35 mouse cellular contexts compared by ENCODE assay signal in the genomic region with DNA sequence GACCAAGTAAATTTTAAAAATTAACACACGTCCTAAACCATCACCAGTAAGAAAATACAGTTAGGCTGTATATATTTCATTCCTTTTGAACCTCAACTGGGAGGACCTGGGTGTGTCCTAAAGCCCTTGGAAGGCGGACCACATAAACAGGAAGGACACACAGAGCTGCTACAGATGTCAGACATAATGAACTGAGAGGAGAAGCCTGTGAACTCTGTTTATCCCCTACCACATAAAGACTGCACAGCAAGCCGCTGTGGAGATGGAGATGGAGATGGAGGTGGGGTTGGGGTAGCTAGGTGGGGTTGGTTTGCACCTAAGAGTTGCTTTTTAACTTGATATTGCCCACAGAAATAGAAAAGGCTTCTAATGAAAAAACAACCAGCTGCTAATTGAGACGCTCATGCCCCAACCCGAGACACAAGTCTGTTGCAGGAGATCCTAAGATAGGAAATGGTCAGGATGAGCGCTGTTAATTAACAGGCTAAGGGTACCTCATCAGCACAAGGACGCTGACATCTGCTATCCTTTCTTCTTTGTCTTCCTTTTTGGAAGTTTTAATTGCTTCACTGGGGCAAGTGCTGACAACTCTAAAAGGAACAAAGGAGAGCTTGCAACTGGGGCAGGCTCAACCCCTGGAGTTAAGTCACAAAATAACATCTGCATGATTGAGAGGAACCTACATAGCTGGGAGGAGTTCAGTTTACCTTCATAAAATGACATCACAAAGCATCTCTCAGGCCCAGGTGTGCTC.
DNase-seq lines count a peak whose midpoint lies in the region; ATAC-seq and TF ChIP-seq lines count a peak whose summit lies in the region.
"Had no signal": no experiment of that assay in that cellular context is flagged by ENCODE, and none has a peak within 500 bp of the region (broad histone marks: within the 10 kb centered on the region; RNA-seq: fewer than 3 reads in every experiment).

No protein-coding gene starts in this region.

- DNase-seq in embryonic facial prominence, embryonic 10.5 days (ENCODE audit: low spot score): no peak
- DNase-seq in lung, postnatal 4 days: no peak
- peak; percentile 67 for DNase-seq in lung, postnatal 0 days (ENCODE audit: low spot score)
- peak; percentile 44 for DNase-seq in retina, embryonic 14.5 days (ENCODE audit: low spot score)
- DNase-seq in gastrocnemius, adult 2 months: no peak
- DNase-seq: adrenal gland, adult 2 months; cerebellum, adult 8-10 months; cerebellum, postnatal 36 days; gastrocnemius, postnatal 25 days; heart, adult 18-20 months; heart, postnatal 10 days; kidney, adult 11 months; kidney, postnatal 4 days; layer of hippocampus, postnatal 36 days; liver, embryonic 13.5 days; midbrain, embryonic 14.5 days; right cerebral cortex, adult 18-20 months; spleen, adult 18-20 months; thymus, adult 18-20 months; thymus, postnatal 25 days had no signal

- 63% methylated on average over 7 of the region's 7 CpGs for WGBS in embryonic facial prominence, embryonic 12.5 days
- WGBS in embryonic facial prominence, embryonic 10.5 days: 58% methylated on average over 7 of the region's 7 CpGs
- WGBS in lung, embryonic 15.5 days: 45% methylated on average over 7 of the region's 7 CpGs
- 42% methylated on average over 7 of the region's 7 CpGs for WGBS in lung, postnatal 0 days
- 43% methylated on average over 7 of the region's 7 CpGs for WGBS in kidney, embryonic 15.5 days

- no peak overlapping the region for H3K4me2 ChIP-seq in embryonic facial prominence, embryonic 12.5 days (replicated peaks)
- H3K4me2 ChIP-seq in lung, embryonic 15.5 days: no peak overlapping the region
- H3K4me2 ChIP-seq in lung, postnatal 0 days (replicated peaks; ENCODE audit: low read depth, low read length): no peak overlapping the region
- H3K4me2 ChIP-seq in kidney, embryonic 15.5 days: no peak overlapping the region
- H3K4me2 ChIP-seq: embryonic facial prominence, embryonic 13.5 days; heart, embryonic 13.5 days; hindbrain, embryonic 15.5 days; limb, embryonic 15.5 days; liver, embryonic 13.5 days had no signal

- no peaks in the 10 kb centered on the region for H3K36me3 ChIP-seq in embryonic facial prominence, embryonic 12.5 days
- no peaks in the 10 kb centered on the region for H3K36me3 ChIP-seq in embryonic facial prominence, embryonic 10.5 days (replicated peaks)
- no peaks in the 10 kb centered on the region for H3K36me3 ChIP-seq in lung, embryonic 15.5 days
- H3K36me3 ChIP-seq in lung, postnatal 0 days (ENCODE audit: insufficient read depth, low read length): no peaks in the 10 kb centered on the region
- H3K36me3 ChIP-seq in kidney, embryonic 15.5 days: no peaks in the 10 kb centered on the region
- H3K36me3 ChIP-seq: embryonic facial prominence, embryonic 13.5 days; heart, embryonic 13.5 days; hindbrain, embryonic 10.5 days; hindbrain, embryonic 15.5 days; limb, embryonic 10.5 days; limb, embryonic 15.5 days; liver, embryonic 13.5 days had no signal

- peak overlapping the region; percentile 26; the same call in 1 of the 2 replicates for H3K27ac ChIP-seq in embryonic facial prominence, embryonic 12.5 days
- H3K27ac ChIP-seq in embryonic facial prominence, embryonic 10.5 days (replicated peaks): no peak overlapping the region; the same call in 1 of the 2 replicates
- peak overlapping the region; percentile 20; the same call in 1 of the 2 replicates for H3K27ac ChIP-seq in lung, embryonic 15.5 days
- H3K27ac ChIP-seq in lung, postnatal 0 days (ENCODE audit: low read length): no peak overlapping the region
- H3K27ac ChIP-seq in gastrocnemius, adult 2 months: no peak overlapping the region
- no peak overlapping the region for H3K27ac ChIP-seq in kidney, embryonic 15.5 days
- H3K27ac ChIP-seq: heart, embryonic 13.5 days; hindbrain, embryonic 10.5 days; hindbrain, embryonic 15.5 days; limb, embryonic 10.5 days; liver, embryonic 13.5 days; macrophage; stomach, postnatal 0 days had no signal

- no peak overlapping the region; the same call in 1 of the 2 replicates for H3K9ac ChIP-seq in embryonic facial prominence, embryonic 12.5 days
- H3K9ac ChIP-seq in lung, embryonic 15.5 days: no peak overlapping the region
- H3K9ac ChIP-seq in lung, postnatal 0 days (replicated peaks; ENCODE audit: low read depth): no peak overlapping the region
- no peak overlapping the region for H3K9ac ChIP-seq in kidney, embryonic 15.5 days
- H3K9ac ChIP-seq: embryonic facial prominence, embryonic 13.5 days; heart, embryonic 13.5 days; hindbrain, embryonic 15.5 days; limb, embryonic 15.5 days; liver, embryonic 13.5 days had no signal

- no peak for ATAC-seq in embryonic facial prominence, embryonic 12.5 days (ENCODE audit: insufficient number of reproducible peaks, insufficient read depth, low FRiP score, low TSS enrichment)
- peak; percentile 82; the same call in 1 of the 2 replicates for ATAC-seq in lung, embryonic 15.5 days (ENCODE audit: borderline replicate concordance, extremely low read depth, low FRiP score, low TSS enrichment)
- peak; percentile 41; the same call in 1 of the 2 replicates for ATAC-seq in lung, postnatal 0 days
- ATAC-seq in kidney, embryonic 15.5 days (replicated peaks; ENCODE audit: low FRiP score): no peak
- ATAC-seq: activated CD4-positive, CD25-positive, alpha-beta regulatory T cell, adult 4 months; inflammation-experienced regulatory T-cells, adult 6 months had no signal

- no peak for TF ChIP-seq CTCF in lung, postnatal 0 days (IDR thresholded peaks at IDR 0.05)
- TF ChIP-seq CTCF in gastrocnemius, adult 2 months (IDR thresholded peaks at IDR 0.05): no peak

- no peak overlapping the region for H3K4me3 ChIP-seq in embryonic facial prominence, embryonic 12.5 days
- no peak overlapping the region for H3K4me3 ChIP-seq in embryonic facial prominence, embryonic 10.5 days
- H3K4me3 ChIP-seq in lung, embryonic 15.5 days: no peak overlapping the region
- H3K4me3 ChIP-seq in lung, postnatal 0 days (ENCODE audit: low read depth, low read length): no peak overlapping the region
- H3K4me3 ChIP-seq in gastrocnemius, adult 2 months: no peak overlapping the region
- H3K4me3 ChIP-seq in kidney, embryonic 15.5 days (replicated peaks): no peak overlapping the region
- H3K4me3 ChIP-seq: embryonic facial prominence, embryonic 13.5 days; erythroblast, embryonic 14.5 days; heart, embryonic 13.5 days; hindbrain, embryonic 10.5 days; hindbrain, embryonic 15.5 days; limb, embryonic 10.5 days; limb, embryonic 15.5 days; liver, embryonic 13.5 days had no signal

- H3K27me3 ChIP-seq in embryonic facial prominence, embryonic 12.5 days: no peaks in the 10 kb centered on the region
- no peaks in the 10 kb centered on the region for H3K27me3 ChIP-seq in embryonic facial prominence, embryonic 10.5 days (replicated peaks; ENCODE audit: low read depth, poor library complexity, severe bottlenecking)
- H3K27me3 ChIP-seq in lung, embryonic 15.5 days: no peaks in the 10 kb centered on the region
- H3K27me3 ChIP-seq in lung, postnatal 0 days (replicated peaks; ENCODE audit: insufficient read depth, low read length): no peaks in the 10 kb centered on the region
- no peaks in the 10 kb centered on the region for H3K27me3 ChIP-seq in kidney, embryonic 15.5 days
- H3K27me3 ChIP-seq: CH12.LX; embryonic facial prominence, embryonic 13.5 days; heart, embryonic 13.5 days; hindbrain, embryonic 15.5 days; limb, embryonic 15.5 days; liver, embryonic 13.5 days had no signal

- H3K9me3 ChIP-seq in embryonic facial prominence, embryonic 12.5 days: no peaks in the 10 kb centered on the region
- H3K9me3 ChIP-seq in embryonic facial prominence, embryonic 10.5 days: no peaks in the 10 kb centered on the region
- no peaks in the 10 kb centered on the region for H3K9me3 ChIP-seq in lung, embryonic 15.5 days
- no peaks in the 10 kb centered on the region for H3K9me3 ChIP-seq in lung, postnatal 0 days (ENCODE audit: low read length)
- H3K9me3 ChIP-seq in kidney, embryonic 15.5 days (replicated peaks): no peaks in the 10 kb centered on the region
- H3K9me3 ChIP-seq: embryonic facial prominence, embryonic 13.5 days; heart, embryonic 13.5 days; hindbrain, embryonic 10.5 days; hindbrain, embryonic 15.5 days; limb, embryonic 10.5 days; limb, embryonic 15.5 days; liver, embryonic 13.5 days had no signal

- TF ChIP-seq EP300 in lung, postnatal 0 days (IDR thresholded peaks at IDR 0.05): 0 out of 2 replicates have a peak, but pooled peaks have one; percentile 10

- peaks cover 7% of the 10 kb centered on the region; the same call in 1 of the 2 replicates for H3K4me1 ChIP-seq in embryonic facial prominence, embryonic 12.5 days
- H3K4me1 ChIP-seq in embryonic facial prominence, embryonic 10.5 days: peaks cover 12% of the 10 kb centered on the region
- peaks cover 12% of the 10 kb centered on the region; the same call in 1 of the 2 replicates for H3K4me1 ChIP-seq in lung, embryonic 15.5 days
- no peaks in the 10 kb centered on the region; the same call in 1 of the 2 replicates for H3K4me1 ChIP-seq in lung, postnatal 0 days (ENCODE audit: insufficient read depth, low read depth, low read length)
- H3K4me1 ChIP-seq in kidney, embryonic 15.5 days: peaks cover 5% of the 10 kb centered on the region
- H3K4me1 ChIP-seq: heart, embryonic 13.5 days; hindbrain, embryonic 15.5 days; liver, embryonic 13.5 days had no signal

- intact Hi-C loops in gastrocnemius, adult 2 months (cut with DNase I): no loop called here

Comparison
In these comparisons a context has a peak if more than half of its experiments do, and no peak if none do; other contexts are left out.
1. H3K27ac ChIP-seq: peak in embryonic facial prominence, embryonic 12.5 days (single experiment) and lung, embryonic 15.5 days (single experiment); none in embryonic facial prominence, embryonic 10.5 days (single experiment), lung, postnatal 0 days (single experiment), gastrocnemius, adult 2 months (single experiment) and kidney, embryonic 15.5 days (single experiment).
2. DNase-seq: peak in lung, postnatal 0 days (single experiment) and retina, embryonic 14.5 days (single experiment); none in embryonic facial prominence, embryonic 10.5 days (single experiment), lung, postnatal 4 days (0 of 2) and gastrocnemius, adult 2 months (single experiment).
3. ATAC-seq: peak in lung, embryonic 15.5 days (single experiment) and lung, postnatal 0 days (single experiment); none in embryonic facial prominence, embryonic 12.5 days (single experiment) and kidney, embryonic 15.5 days (single experiment).